Mouse (Mus musculus): ENCODE measurements around the gene Slc35f3. TPM values are rescaled to one million over a fixed set of nuclear protein-coding genes. Genes with fewer than 3 reads are reported as not detected.

Slc35f3 gene
- polyA plus RNA-seq, 1 experiment from 2014 or later, result not detected

GRCm38 (mm10) chr8:126420834-126421233 is 122.5 kb downstream of the Slc35f3 start:
- no peak overlapping the region for H3K27ac ChIP-seq
- H3K27me3 ChIP-seq, result no peaks in the 10 kb centered on the region
- peaks cover 8% of the 10 kb centered on the region for H3K36me3 ChIP-seq
- DNase-seq (no peak), ATAC-seq (ENCODE audit: low read depth) (peak; percentile 14; the same call in 1 of the 2 replicates)
- no peaks in the 10 kb centered on the region for H3K9me3 ChIP-seq (replicated peaks)
- peak overlapping the region; percentile 94; the same call in 1 of the 2 replicates for H3K4me2 ChIP-seq
- no peak overlapping the region for H3K9ac ChIP-seq
- 68% methylated on average over 3 of the region's 3 CpGs for WGBS (ENCODE audit: insufficient replicate concordance)
- H3K4me3 ChIP-seq (replicated peaks), result no peak overlapping the region
- H3K4me1 ChIP-seq (replicated peaks), result peaks cover 29% of the 10 kb centered on the region

GRCm38 (mm10) chr8:126422174-126422919 is 124.0 kb downstream of the Slc35f3 start, which contains the start of gene Coa6:
Gene Coa6, plus strand, starts transcription at chr8:126422515.
- no peaks in the 10 kb centered on the region for H3K9me3 ChIP-seq (replicated peaks)
- ATAC-seq (ENCODE audit: low read depth), result peak; percentile 98

GRCm38 (mm10) chr8:126422920-126423300 is 124.6 kb downstream of the Slc35f3 start:
- WGBS (ENCODE audit: insufficient replicate concordance), result 4% methylated on average over 9 of the region's 9 CpGs
- no peaks in the 10 kb centered on the region for H3K9me3 ChIP-seq (replicated peaks)

More at GRCm38 (mm10) chr8:126422174-126422919, 124.0 kb downstream of the Slc35f3 start, which contains the start of gene Coa6:
- Histone ChIP-seq H3K4me2 (peak within 1 kb of the TSS; percentile 94), H3K4me1 (replicated peaks) (peaks cover 29% of the 10 kb centered on the region), H3K27me3 (no peaks in the 10 kb centered on the region), H3K27ac (peak within 1 kb of the TSS; percentile 80), H3K4me3 (replicated peaks) (peak within 1 kb of the TSS; percentile 86), H3K9ac (peak within 1 kb of the TSS; percentile 90), H3K36me3 (peaks cover 23% of the 10 kb centered on the region)
- WGBS (ENCODE audit: insufficient replicate concordance), result under 1% methylated on average over 61 of the region's 61 CpGs
- DNase-seq, result peak; percentile 97

GRCm38 (mm10) chr8:126424163-126424562 is 125.8 kb downstream of the Slc35f3 start:
- H3K4me1 ChIP-seq (replicated peaks), result peaks cover 29% of the 10 kb centered on the region
- WGBS (ENCODE audit: insufficient replicate concordance), result 67% methylated on average over 4 of the region's 4 CpGs
- H3K9ac ChIP-seq, result no peak overlapping the region
- H3K4me2 ChIP-seq, result peak overlapping the region; percentile 94; the same call in 1 of the 2 replicates
- H3K27me3 ChIP-seq, result no peaks in the 10 kb centered on the region
- ATAC-seq (ENCODE audit: low read depth) (no peak), DNase-seq (no peak)
- no peaks in the 10 kb centered on the region for H3K9me3 ChIP-seq (replicated peaks)
- H3K4me3 ChIP-seq (replicated peaks), result no peak overlapping the region
- peaks cover 41% of the 10 kb centered on the region for H3K36me3 ChIP-seq
- H3K27ac ChIP-seq, result no peak overlapping the region

More at GRCm38 (mm10) chr8:126422920-126423300, 124.6 kb downstream of the Slc35f3 start:
- Histone ChIP-seq H3K9ac (peak overlapping the region; percentile 90), H3K27me3 (no peaks in the 10 kb centered on the region), H3K4me3 (replicated peaks) (peak overlapping the region; percentile 86), H3K27ac (peak overlapping the region; percentile 73; the same call in 1 of the 2 replicates), H3K36me3 (peaks cover 29% of the 10 kb centered on the region), H3K4me2 (peak overlapping the region; percentile 94), H3K4me1 (replicated peaks) (peaks cover 29% of the 10 kb centered on the region)
- DNase-seq (no peak), ATAC-seq (ENCODE audit: low read depth) (peak; percentile 15)

GRCm38 (mm10) chr8:126424946-126425345 is 126.6 kb downstream of the Slc35f3 start:
- no peak overlapping the region for H3K4me2 ChIP-seq
- no peak for ATAC-seq (ENCODE audit: low read depth)

GRCm38 (mm10) chr8:126429635-126430034 is 131.3 kb downstream of the Slc35f3 start:
- H3K27me3 ChIP-seq, result no peaks in the 10 kb centered on the region

More at GRCm38 (mm10) chr8:126424946-126425345, 126.6 kb downstream of the Slc35f3 start:
- no peaks in the 10 kb centered on the region for H3K27me3 ChIP-seq
- no peak for DNase-seq
- peaks cover 49% of the 10 kb centered on the region for H3K36me3 ChIP-seq
- peaks cover 29% of the 10 kb centered on the region for H3K4me1 ChIP-seq (replicated peaks)
- no peak overlapping the region for H3K27ac ChIP-seq
- 63% methylated on average over 1 of the region's 1 CpGs for WGBS (ENCODE audit: insufficient replicate concordance)
- no peaks in the 10 kb centered on the region for H3K9me3 ChIP-seq (replicated peaks)
- no peak overlapping the region for H3K9ac ChIP-seq
- H3K4me3 ChIP-seq (replicated peaks), result no peak overlapping the region

GRCm38 (mm10) chr8:126433827-126434226 is 135.5 kb downstream of the Slc35f3 start:
- DNase-seq (no peak), ATAC-seq (ENCODE audit: low read depth) (no peak)
- WGBS (ENCODE audit: insufficient replicate concordance), result 85% methylated on average over 7 of the region's 7 CpGs
- no peak overlapping the region for H3K4me2 ChIP-seq
- H3K27ac ChIP-seq, result no peak overlapping the region
- peaks cover 81% of the 10 kb centered on the region for H3K36me3 ChIP-seq
- no peak overlapping the region for H3K9ac ChIP-seq
- no peaks in the 10 kb centered on the region for H3K4me1 ChIP-seq (replicated peaks)
- H3K4me3 ChIP-seq (replicated peaks), result no peak overlapping the region
- H3K27me3 ChIP-seq, result no peaks in the 10 kb centered on the region
- no peaks in the 10 kb centered on the region for H3K9me3 ChIP-seq (replicated peaks)

More at GRCm38 (mm10) chr8:126429635-126430034, 131.3 kb downstream of the Slc35f3 start:
- Histone ChIP-seq H3K4me3 (replicated peaks) (no peak overlapping the region), H3K9ac (no peak overlapping the region), H3K27ac (no peak overlapping the region), H3K4me1 (replicated peaks) (no peaks in the 10 kb centered on the region), H3K4me2 (no peak overlapping the region), H3K9me3 (replicated peaks) (no peaks in the 10 kb centered on the region), H3K36me3 (peaks cover 81% of the 10 kb centered on the region)
- ATAC-seq (ENCODE audit: low read depth) (no peak), DNase-seq (no peak)
- WGBS (ENCODE audit: insufficient replicate concordance), result 80% methylated on average over 5 of the region's 5 CpGs

GRCm38 (mm10) chr8:126438937-126439336 is 140.6 kb downstream of the Slc35f3 start:
- 52% methylated on average over 2 of the region's 2 CpGs for WGBS (ENCODE audit: insufficient replicate concordance)
- Histone ChIP-seq H3K4me1 (replicated peaks) (no peaks in the 10 kb centered on the region), H3K9ac (no peak overlapping the region), H3K27ac (no peak overlapping the region), H3K27me3 (no peaks in the 10 kb centered on the region), H3K4me3 (replicated peaks) (no peak overlapping the region), H3K9me3 (replicated peaks) (no peaks in the 10 kb centered on the region), H3K36me3 (peaks cover 59% of the 10 kb centered on the region), H3K4me2 (no peak overlapping the region)
- DNase-seq (no peak), ATAC-seq (ENCODE audit: low read depth) (no peak)

Other genes with a start within 250 kb of the Slc35f3 start
- 39.8 and 46.5 TPM in 2 replicates for gene Coa6, start 124.0 kb downstream of the Slc35f3 start, polyA plus RNA-seq (2015; fragmentation: Nextera tagmentation; extraction: Ambion mirVana)
- gene Tarbp1, start 176.5 kb downstream of the Slc35f3 start, polyA plus RNA-seq (2015; fragmentation: Nextera tagmentation; extraction: Ambion mirVana), result 1.3 and 1.6 TPM in 2 replicates